Mouse (Mus musculus) liver, adult 2 months (tissue): ENCODE measurements around the gene Mycbp2.

ENCODE experiments used
- CTCF ChIP-seq: fragments of 200-500 bp; IDR thresholded peaks from 2 replicates; pipeline ENCODE4 v1.5.1; 2011; ENCODE audit warnings: low read depth, low read length, control low read depth
- POLR2A ChIP-seq: fragments of 200-500 bp; IDR thresholded peaks from 2 replicates; pipeline ENCODE4 v1.6.1; 2011; ENCODE audit warnings: low read length, control low read depth; ENCODE audit not compliant: insufficient read depth; ENCODE audit errors: extremely low read depth

- TF ChIP-seq CTCF (no peak), POLR2A (no peak)
These were observed 190.9 kb downstream of the Mycbp2 start for GRCm38 (mm10) chr14:103155685-103156084.
